Mouse (Mus musculus) T-helper 2 cell (primary cell): Measurements from ENCODE around the gene Vmn1r236.

Source experiments
- in situ Hi-C: fragments of 300-600 bp; cut with MboI, MseI; formaldehyde crosslinking; loops from one replicate; pipeline ENCODE4 v1.15.1; 2025; ENCODE audit warnings: high pct_unique_total_duplicates

Vmn1r236 gene

DNA sequence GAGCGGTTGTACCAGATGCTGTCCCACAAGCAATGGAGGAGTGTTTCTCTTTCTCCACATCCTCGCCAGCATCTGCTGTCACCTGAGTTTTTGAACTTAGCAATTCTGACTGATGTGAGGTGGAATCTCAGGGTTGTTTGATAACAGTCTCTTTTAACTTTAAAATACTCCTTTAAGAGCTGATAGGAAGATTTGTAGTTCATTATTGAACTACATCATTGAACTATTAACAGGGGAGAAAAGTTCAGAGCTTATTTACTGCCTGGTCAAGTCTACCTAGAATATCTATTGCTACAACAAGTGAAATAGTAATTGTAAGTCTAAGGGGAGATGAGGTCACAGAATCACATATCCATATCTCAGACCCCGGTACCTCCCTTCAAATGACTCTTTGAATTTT is at the start of gene Vmn1r236:
TSS of gene Vmn1r236 (plus strand) at position 301 of the 400 bp plus-strand sequence.
- in situ Hi-C loops, result no loop called here

- in situ Hi-C loops, result no loop called here
Observed at GRCm38 (mm10) chr17:21256111-21256510, 26.6 kb upstream of the Vmn1r236 start, which contains the start of gene Vmn1r235. Vmn1r235 (plus strand) TSS chr17:21256411.

DNA sequence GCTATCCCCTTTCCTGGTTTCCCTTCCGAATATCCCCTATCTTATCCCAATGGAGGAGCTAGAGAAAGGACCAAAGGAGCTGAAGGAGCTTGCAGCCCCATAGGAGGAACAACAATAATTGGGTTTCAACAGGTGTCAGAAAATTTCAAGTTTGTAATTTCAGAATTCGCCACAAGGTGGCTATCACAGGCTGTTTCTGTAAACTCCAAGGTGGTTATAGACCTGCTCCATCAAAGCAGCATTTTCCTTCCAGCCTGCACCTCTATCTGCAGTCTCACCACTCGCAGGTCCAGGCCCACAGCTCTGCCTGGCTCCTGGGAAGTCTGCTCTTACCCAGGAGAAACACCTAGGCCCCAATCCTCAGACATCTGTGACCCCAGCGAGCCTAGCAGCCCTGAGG is 10.6 kb upstream of the Vmn1r236 start:
- in situ Hi-C loops, result loop anchor here (5.0 to 10.0 kb wide), 2 partner anchors 150 to 263 kb away; partner anchors contain the start of genes Zfp52 and Zfp54

DNA sequence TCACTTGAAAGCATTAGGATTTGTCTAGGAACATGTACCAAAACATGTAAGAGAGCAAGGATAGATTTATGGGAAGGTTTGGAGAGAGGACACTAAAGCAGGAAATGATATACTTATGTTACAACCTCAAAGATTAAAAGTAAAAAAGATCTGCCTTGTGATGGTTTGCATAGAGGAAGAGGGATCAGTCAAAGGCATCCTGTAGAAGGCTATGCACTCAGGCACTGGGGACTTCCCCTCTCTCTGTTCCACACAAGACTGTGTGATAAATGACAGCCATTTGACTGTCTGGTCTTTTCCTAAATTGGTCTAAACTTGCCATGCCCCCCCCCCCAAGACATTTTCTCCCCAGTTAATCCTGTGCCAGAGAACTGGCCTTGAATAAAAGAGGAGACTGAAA is 1.7 kb downstream of the Vmn1r236 start:
- in situ Hi-C loops, result no loop called here

GRCm38 (mm10) chr17:21289695-21290094 is 7.0 kb downstream of the Vmn1r236 start:
- in situ Hi-C loops, result no loop called here

GRCm38 (mm10) chr17:21311565-21311964 is 28.8 kb downstream of the Vmn1r236 start, which contains the start of gene Vmn1r237:
Vmn1r237 (plus strand) TSS chr17:21311865.
- in situ Hi-C loops, result no loop called here
